Mouse (Mus musculus) intestine, embryonic 14.5 days (tissue): ENCODE measurements around the gene Sart3. TPM values are rescaled to one million over a fixed set of nuclear protein-coding genes. Genes with fewer than 3 reads are reported as not detected.
"Not testable (repeated sequence)": the region's sequence is repeated elsewhere in the genome, so short reads cannot be mapped to it uniquely, and the experiment has no call there.

Experiments used
- ATAC-seq: fragments of 200-750 bp; cut with Nextera tagmentation; replicated peaks from 2 replicates; pipeline ENCODE4 v1.8.0; 2017; ENCODE audit warnings: low read depth, moderate number of reproducible peaks, moderate TSS enrichment, moderate library complexity; ENCODE audit not compliant: low FRiP score, low TSS enrichment
- DNase-seq: peaks from one replicate; pipeline ENCODE4 v3.0.0-alpha.2; 2018; ENCODE audit warnings: low spot score
- H3K27ac ChIP-seq: fragments of 300-500 bp; sonication (generic); 2 replicates; pipeline ENCODE4 v1.5.1; 2014; ENCODE audit warnings: low read depth, mild to moderate bottlenecking, control low read depth
- H3K27me3 ChIP-seq: fragments of 300-500 bp; sonication (generic); replicated peaks from 2 replicates; pipeline ENCODE4 v1.6.1; 2014; ENCODE audit warnings: low read length, control low read depth; ENCODE audit not compliant: control insufficient read depth, insufficient read depth
- H3K36me3 ChIP-seq: fragments of 300-500 bp; sonication (generic); 2 replicates; pipeline ENCODE4 v1.6.1; 2014; ENCODE audit warnings: low read length, control low read depth; ENCODE audit not compliant: control insufficient read depth, insufficient read depth
- H3K4me1 ChIP-seq: fragments of 300-500 bp; sonication (generic); replicated peaks from 2 replicates; pipeline ENCODE4 v1.6.1; 2014; ENCODE audit warnings: low read length, control low read depth, mixed read lengths; ENCODE audit not compliant: control insufficient read depth, insufficient read depth
- H3K4me2 ChIP-seq: fragments of 300-500 bp; sonication (generic); 2 replicates; pipeline ENCODE4 v1.6.1; 2014; ENCODE audit warnings: low read length
- H3K4me3 ChIP-seq: fragments of 300-500 bp; sonication (generic); 2 replicates; pipeline ENCODE4 v1.5.1; 2014; ENCODE audit warnings: low read depth, low read length, control low read depth, mixed read lengths
- H3K9ac ChIP-seq: fragments of 300-500 bp; sonication (generic); 2 replicates; pipeline ENCODE4 v1.6.1; 2014; ENCODE audit warnings: mild to moderate bottlenecking, low read length
- H3K9me3 ChIP-seq: fragments of 300-500 bp; sonication (generic); 2 replicates; pipeline ENCODE4 v1.6.1; 2016; ENCODE audit warnings: low read length, control low read depth; ENCODE audit not compliant: control insufficient read depth
- WGBS: fragments of 180-500 bp; shearing (Covaris S2); extraction: QIAGEN DNeasy Blood & Tissue Kit; methylation state at CpG from one replicate; pipeline ENCODE4 v1.1.7; 2014; 5-methylcytosine and 5-hydroxymethylcytosine counted together
- polyA plus RNA-seq: library from polyadenylated mRNA; unstranded; fragments of >200 nt; fragmentation: Nextera tagmentation; extraction: Ambion mirVana; gene quantifications from 2 replicates; pipeline ENCODE4 v1.2.1, GENCODE M21; 2014

The Sart3 gene
- polyA plus RNA-seq, 1 experiment from 2014 or later: 46.3 TPM

DNA sequence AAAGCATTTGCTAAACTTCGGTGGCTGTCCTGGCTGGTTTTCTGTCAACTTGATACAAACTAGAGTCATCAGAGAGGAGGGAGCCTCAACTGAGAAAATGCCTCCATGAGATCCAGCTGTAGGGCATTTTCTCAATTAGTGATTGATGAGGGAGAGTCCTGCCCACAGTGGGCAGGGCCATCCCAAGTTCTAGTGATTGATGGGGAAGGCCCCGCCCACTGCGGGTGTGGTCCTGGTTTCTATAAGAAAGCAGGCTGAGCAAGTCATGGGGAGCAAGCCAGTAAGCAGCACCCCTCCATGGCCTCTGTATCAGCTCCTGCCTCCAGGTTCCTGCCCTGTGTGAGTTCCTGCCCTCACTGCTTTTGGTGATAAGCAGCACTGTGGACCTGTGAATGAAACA, 11.8 kb upstream of the Sart3 start:
- not testable (repeated sequence) for H3K4me3 ChIP-seq, DNase-seq, H3K36me3 ChIP-seq, H3K9me3 ChIP-seq, H3K27me3 ChIP-seq
- H3K27ac ChIP-seq: peak overlapping the region; percentile 93
- WGBS: 24% methylated on average over 3 of the region's 3 CpGs
- 0 out of 2 replicates have a peak overlapping the region, but pooled peaks have one; percentile 17 for H3K9ac ChIP-seq
- ATAC-seq: 0 out of 2 replicates have a peak, but pooled peaks have one; percentile 1
- H3K4me2 ChIP-seq: peak overlapping the region; percentile 36; the same call in 1 of the 2 replicates
- peaks cover 34% of the 10 kb centered on the region for H3K4me1 ChIP-seq

DNA sequence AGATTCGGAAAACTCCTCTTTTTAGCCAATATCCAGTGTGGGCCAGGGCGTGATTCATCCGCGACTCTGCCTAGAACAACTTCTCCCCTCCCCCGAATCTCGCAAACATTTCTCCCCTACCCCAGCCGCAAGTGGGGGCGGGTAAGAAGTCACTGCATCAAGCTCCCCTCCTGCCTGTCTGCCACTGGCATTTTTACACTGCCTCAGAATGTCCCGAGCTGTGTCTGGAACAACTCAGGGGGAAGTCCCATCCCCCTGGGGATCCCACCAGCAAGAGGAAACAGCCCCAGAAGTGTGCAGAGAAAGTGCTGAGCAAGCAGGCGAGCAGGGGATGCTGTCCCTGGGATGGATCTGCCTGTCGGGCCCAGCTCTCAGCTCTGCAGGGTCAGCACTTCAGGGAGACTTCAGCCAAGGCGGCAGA, 11.3 kb upstream of the Sart3 start:
- ATAC-seq (peak; percentile 82), DNase-seq (peak; percentile 74)
- peaks cover 29% of the 10 kb centered on the region for H3K4me1 ChIP-seq
- H3K27ac ChIP-seq: peak overlapping the region; percentile 93
- H3K4me2 ChIP-seq: peak overlapping the region; percentile 36
- no peaks in the 10 kb centered on the region for H3K27me3 ChIP-seq
- 0 out of 2 replicates have a peak overlapping the region, but pooled peaks have one; percentile 20 for H3K9ac ChIP-seq
- H3K9me3 ChIP-seq: no peaks in the 10 kb centered on the region
- H3K36me3 ChIP-seq: peaks cover 3% of the 10 kb centered on the region; the same call in 1 of the 2 replicates
- H3K4me3 ChIP-seq: no peak overlapping the region
- 3% methylated on average over 12 of the region's 12 CpGs for WGBS

DNA sequence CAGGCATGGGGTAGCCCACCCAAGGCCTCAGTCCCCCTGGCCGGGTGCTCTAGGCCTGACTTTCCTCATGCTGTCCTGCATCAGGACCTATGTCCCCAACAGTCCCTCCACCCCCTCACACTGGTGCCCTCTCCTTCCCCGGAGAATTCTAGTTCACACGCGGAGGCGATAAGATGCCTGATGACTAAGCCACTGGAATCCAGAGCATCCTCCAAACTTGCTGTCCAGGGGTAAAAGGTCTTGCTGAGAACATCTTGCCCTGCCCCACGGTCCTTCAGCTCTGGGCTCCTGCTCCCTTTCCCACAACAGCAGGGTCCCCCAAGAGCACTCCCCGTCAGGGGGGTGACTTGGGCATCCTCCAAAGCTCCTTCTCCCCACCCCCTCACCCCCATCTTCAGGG, 10.3 kb upstream of the Sart3 start:
- Histone ChIP-seq H3K27ac (peak overlapping the region; percentile 93), H3K4me3 (no peak overlapping the region), H3K4me2 (no peak overlapping the region), H3K9ac (no peak overlapping the region; the same call in 1 of the 2 replicates), H3K9me3 (no peaks in the 10 kb centered on the region), H3K36me3 (peaks cover 11% of the 10 kb centered on the region), H3K27me3 (no peaks in the 10 kb centered on the region), H3K4me1 (peaks cover 23% of the 10 kb centered on the region)
- 82% methylated on average over 7 of the region's 7 CpGs for WGBS
- DNase-seq (no peak), ATAC-seq (no peak)

DNA sequence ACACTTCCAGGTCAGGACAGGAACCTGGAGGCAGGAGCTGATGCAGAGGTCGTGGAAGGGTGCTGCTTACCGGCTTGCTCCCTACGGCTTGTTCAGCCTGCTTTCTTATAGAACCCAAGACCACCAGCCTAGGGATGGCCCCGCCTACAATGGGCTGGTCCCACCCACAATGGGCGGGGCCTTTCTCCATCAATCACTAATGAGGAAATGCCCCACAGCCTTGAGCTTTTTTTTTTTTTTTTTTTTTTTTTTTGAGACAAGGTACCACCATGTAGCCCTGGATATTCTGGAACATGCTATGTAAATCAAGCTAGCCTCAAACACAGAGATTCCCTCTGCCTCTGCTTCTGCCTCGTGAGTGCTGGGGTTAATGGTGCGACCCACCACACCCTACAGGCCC, 9.6 kb upstream of the Sart3 start:
- DNase-seq (no peak), ATAC-seq (no peak)
- peaks cover 23% of the 10 kb centered on the region for H3K4me1 ChIP-seq
- H3K4me2 ChIP-seq: no peak overlapping the region
- WGBS: 83% methylated on average over 7 of the region's 7 CpGs
- no peak overlapping the region for H3K27ac ChIP-seq
- H3K36me3 ChIP-seq: peaks cover 18% of the 10 kb centered on the region
- H3K4me3 ChIP-seq: no peak overlapping the region
- no peaks in the 10 kb centered on the region for H3K9me3 ChIP-seq
- H3K9ac ChIP-seq: no peak overlapping the region
- H3K27me3 ChIP-seq: no peaks in the 10 kb centered on the region

- H3K9ac ChIP-seq: no peak overlapping the region
- H3K36me3 ChIP-seq: peaks cover 24% of the 10 kb centered on the region
- DNase-seq (no peak), ATAC-seq (no peak)
- 56% methylated on average over 7 of the region's 7 CpGs for WGBS
- no peaks in the 10 kb centered on the region for H3K9me3 ChIP-seq
- H3K4me1 ChIP-seq: peaks cover 23% of the 10 kb centered on the region
- H3K4me3 ChIP-seq: no peak overlapping the region
- H3K4me2 ChIP-seq: no peak overlapping the region
- H3K27me3 ChIP-seq: no peaks in the 10 kb centered on the region
- no peak overlapping the region for H3K27ac ChIP-seq
Measured at GRCm38 (mm10) chr5:113781254-113781653, 8.9 kb upstream of the Sart3 start.

GRCm38 (mm10) chr5:113780763-113781162, 8.5 kb upstream of the Sart3 start:
- Histone ChIP-seq H3K27me3 (no peaks in the 10 kb centered on the region), H3K9me3 (no peaks in the 10 kb centered on the region), H3K4me3 (no peak overlapping the region), H3K4me2 (no peak overlapping the region), H3K4me1 (peaks cover 23% of the 10 kb centered on the region), H3K27ac (no peak overlapping the region), H3K9ac (no peak overlapping the region), H3K36me3 (peaks cover 29% of the 10 kb centered on the region)
- no peak for ATAC-seq
- WGBS: 86% methylated on average over 5 of the region's 5 CpGs
- no peak for DNase-seq

DNA sequence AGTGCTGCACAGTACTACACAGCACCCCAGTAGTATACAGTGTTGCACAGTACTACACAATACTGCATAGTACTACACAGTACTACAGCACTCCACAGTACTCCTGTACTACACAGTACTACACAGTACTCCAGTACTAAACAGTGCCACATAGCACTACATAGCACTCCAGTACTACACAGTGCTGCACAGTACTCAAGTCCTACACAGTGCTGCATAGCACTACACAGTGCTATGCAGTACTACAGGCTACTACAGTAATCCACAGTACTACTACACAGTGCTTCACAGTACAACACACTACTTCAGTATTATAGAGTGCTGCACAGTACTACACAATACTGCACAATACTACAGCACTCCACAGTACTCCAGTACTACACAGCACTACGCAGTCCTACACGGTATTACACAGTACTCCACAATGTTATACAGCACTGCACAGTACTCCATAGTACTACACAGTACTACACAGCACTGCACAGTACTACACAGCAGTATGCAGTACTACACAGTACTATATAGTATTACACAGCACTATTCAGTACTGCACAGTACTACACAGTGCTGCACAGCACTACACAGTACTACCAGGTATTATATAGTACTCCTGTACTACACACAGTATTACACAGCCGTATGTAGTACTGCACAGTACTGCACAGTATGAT, 7.9 kb upstream of the Sart3 start:
- H3K4me1 ChIP-seq: peaks cover 23% of the 10 kb centered on the region
- no peak overlapping the region for H3K27ac ChIP-seq
- H3K9me3 ChIP-seq: no peaks in the 10 kb centered on the region
- no peak overlapping the region for H3K4me2 ChIP-seq
- ATAC-seq (no peak), DNase-seq (no peak)
- H3K36me3 ChIP-seq: peaks cover 34% of the 10 kb centered on the region
- H3K27me3 ChIP-seq: no peaks in the 10 kb centered on the region
- no peak overlapping the region for H3K9ac ChIP-seq
- WGBS: 95% methylated on average over 3 of the region's 3 CpGs
- H3K4me3 ChIP-seq: no peak overlapping the region

DNA sequence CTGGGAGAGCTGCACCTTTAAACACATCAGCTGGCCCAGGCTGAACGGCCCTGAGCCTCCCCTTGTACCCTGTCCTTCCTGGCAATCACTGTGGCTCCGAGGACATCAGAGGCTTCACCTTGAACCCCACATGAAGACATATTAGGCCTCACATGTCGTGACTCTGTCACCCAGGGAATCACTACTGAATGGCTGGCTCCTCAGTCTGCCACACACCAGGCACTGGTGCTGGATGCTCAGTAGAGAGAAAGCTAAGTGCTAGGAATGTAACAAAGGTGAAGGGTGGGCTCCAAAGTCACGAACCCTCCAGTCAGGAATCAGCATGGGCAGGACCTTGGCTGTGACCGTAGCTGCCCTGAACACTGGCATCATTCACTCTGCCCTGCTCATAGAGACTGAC, 7.3 kb upstream of the Sart3 start:
- Histone ChIP-seq H3K4me1 (peaks cover 19% of the 10 kb centered on the region), H3K9ac (no peak overlapping the region), H3K9me3 (no peaks in the 10 kb centered on the region), H3K27me3 (no peaks in the 10 kb centered on the region), H3K27ac (no peak overlapping the region), H3K36me3 (peaks cover 41% of the 10 kb centered on the region), H3K4me3 (no peak overlapping the region), H3K4me2 (no peak overlapping the region)
- no peak for ATAC-seq
- 71% methylated on average over 5 of the region's 5 CpGs for WGBS
- no peak for DNase-seq

DNA sequence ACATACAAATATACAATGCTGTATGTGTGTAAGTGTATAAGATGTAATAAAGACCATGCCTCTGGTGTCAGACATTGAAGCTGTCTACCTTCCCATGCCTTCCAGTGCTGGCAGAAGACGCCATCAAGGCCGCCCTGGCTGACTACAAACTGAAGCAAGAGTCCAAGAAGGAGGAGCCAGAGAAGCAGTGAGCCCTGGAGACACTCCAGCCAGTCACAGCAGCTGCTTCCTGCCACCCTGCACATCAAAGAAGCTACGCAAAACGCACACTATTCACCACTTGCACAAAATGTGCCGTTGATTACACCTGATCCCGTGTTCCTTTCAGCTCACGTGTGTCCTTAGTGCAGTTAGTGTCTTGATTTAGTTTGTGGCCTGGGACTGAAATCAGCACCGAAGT, 5.4 kb upstream of the Sart3 start:
- not testable (repeated sequence) for H3K4me2 ChIP-seq, DNase-seq, H3K9me3 ChIP-seq, H3K27me3 ChIP-seq, H3K4me3 ChIP-seq, ATAC-seq, H3K27ac ChIP-seq, H3K9ac ChIP-seq
- 88% methylated on average over 8 of the region's 8 CpGs for WGBS
- H3K4me1 ChIP-seq: peaks cover 16% of the 10 kb centered on the region; the same call in 1 of the 2 replicates
- peaks cover 44% of the 10 kb centered on the region for H3K36me3 ChIP-seq
